Comparison of ENCODE assay signal across 11 mouse cellular contexts in genomic region chr14:40959586-40959985, GRCm38 (mm10). TPM values are rescaled to one million over a fixed set of nuclear protein-coding genes. Genes with fewer than 3 reads are reported as not detected.
DNase-seq lines count a peak whose midpoint lies in the region; ATAC-seq and TF ChIP-seq lines count a peak whose summit lies in the region.
"Had no signal": no experiment of that assay in that cellular context is flagged by ENCODE, and none has a peak within 500 bp of the region (broad histone marks: within the 10 kb centered on the region; RNA-seq: fewer than 3 reads in every experiment).

No protein-coding gene starts in this region.

- H3K4me3 ChIP-seq in hindbrain, embryonic 12.5 days, result no peak overlapping the region
- no peak overlapping the region for H3K4me3 ChIP-seq in hindbrain, embryonic 11.5 days (ENCODE audit: low read depth, low read length)
- H3K4me3 ChIP-seq in testis, adult 2 months (ENCODE audit: control insufficient read depth, low read depth, low read length), result no peak overlapping the region
- H3K4me3 ChIP-seq in intestine, embryonic 15.5 days (replicated peaks), result no peak overlapping the region
- H3K4me3 ChIP-seq in stomach, embryonic 16.5 days (replicated peaks; ENCODE audit: low read length), result no peak overlapping the region

- no peak for TF ChIP-seq CTCF in testis, adult 2 months (IDR thresholded peaks at IDR 0.05; ENCODE audit: control insufficient read depth, insufficient read depth, insufficient replicate concordance, low read depth, low read length)

- no peak for DNase-seq in hindbrain, embryonic 11.5 days (ENCODE audit: low spot score)
- DNase-seq in testis, postnatal 14 days (ENCODE audit: low spot score), result no peak
- no peak for DNase-seq in frontal cortex, postnatal 36 days (ENCODE audit: low spot score in 2 of 2)
- no peak for DNase-seq in thymus, adult 18-20 months
- DNase-seq: cerebellum, adult 2 months; retina, postnatal 1 day had no signal

- peak overlapping the region; percentile 98 for H3K27ac ChIP-seq in hindbrain, embryonic 12.5 days
- no peak overlapping the region for H3K27ac ChIP-seq in hindbrain, embryonic 11.5 days (ENCODE audit: low read depth, low read length)
- peak overlapping the region; percentile 32 for H3K27ac ChIP-seq in testis, adult 2 months (ENCODE audit: control insufficient read depth, insufficient read depth, low read depth, low read length)
- peak overlapping the region; percentile 76; the same call in 1 of the 2 replicates for H3K27ac ChIP-seq in intestine, embryonic 15.5 days
- peak overlapping the region; percentile 85 for H3K27ac ChIP-seq in stomach, embryonic 16.5 days (ENCODE audit: low read length)

- no peak overlapping the region for H3K9ac ChIP-seq in hindbrain, embryonic 12.5 days
- H3K9ac ChIP-seq in hindbrain, embryonic 11.5 days (ENCODE audit: low read depth, low read length), result no peak overlapping the region
- no peak overlapping the region for H3K9ac ChIP-seq in intestine, embryonic 15.5 days
- peak overlapping the region; percentile 16; the same call in 1 of the 2 replicates for H3K9ac ChIP-seq in stomach, embryonic 16.5 days (ENCODE audit: low read length)

- H3K9me3 ChIP-seq in hindbrain, embryonic 12.5 days (replicated peaks), result no peaks in the 10 kb centered on the region
- H3K9me3 ChIP-seq in hindbrain, embryonic 11.5 days (ENCODE audit: control insufficient read depth, low read length), result no peaks in the 10 kb centered on the region
- H3K9me3 ChIP-seq in intestine, embryonic 15.5 days, result no peaks in the 10 kb centered on the region
- H3K9me3 ChIP-seq in stomach, embryonic 16.5 days (replicated peaks; ENCODE audit: control insufficient read depth, low read length), result no peaks in the 10 kb centered on the region

- no peak for TF ChIP-seq POLR2A in testis, adult 2 months (IDR thresholded peaks at IDR 0.05; ENCODE audit: control insufficient read depth, low read depth, low read length)

- H3K36me3 ChIP-seq in hindbrain, embryonic 12.5 days, result no peaks in the 10 kb centered on the region
- no peaks in the 10 kb centered on the region for H3K36me3 ChIP-seq in hindbrain, embryonic 11.5 days (ENCODE audit: control insufficient read depth, insufficient read depth, low read length)
- no peaks in the 10 kb centered on the region for H3K36me3 ChIP-seq in testis, adult 2 months (ENCODE audit: control insufficient read depth, insufficient read depth, low read length)
- no peaks in the 10 kb centered on the region for H3K36me3 ChIP-seq in intestine, embryonic 15.5 days
- no peaks in the 10 kb centered on the region for H3K36me3 ChIP-seq in stomach, embryonic 16.5 days (ENCODE audit: control insufficient read depth, insufficient read depth, low read length)

- H3K4me2 ChIP-seq in hindbrain, embryonic 12.5 days (replicated peaks), result no peak overlapping the region
- no peak overlapping the region for H3K4me2 ChIP-seq in hindbrain, embryonic 11.5 days (replicated peaks; ENCODE audit: low read depth, low read length)
- H3K4me2 ChIP-seq in intestine, embryonic 15.5 days (replicated peaks), result peak overlapping the region; percentile 34; the same call in 1 of the 2 replicates
- peak overlapping the region; percentile 1; the same call in 1 of the 2 replicates for H3K4me2 ChIP-seq in stomach, embryonic 16.5 days (ENCODE audit: low read depth, low read length)

- WGBS in hindbrain, embryonic 12.5 days, result 45% methylated on average over 3 of the region's 3 CpGs
- WGBS in hindbrain, embryonic 11.5 days, result 56% methylated on average over 3 of the region's 3 CpGs
- WGBS in intestine, embryonic 15.5 days, result 32% methylated on average over 3 of the region's 3 CpGs
- WGBS in stomach, embryonic 16.5 days, result 42% methylated on average over 3 of the region's 3 CpGs

- peaks cover 82% of the 10 kb centered on the region for H3K4me1 ChIP-seq in hindbrain, embryonic 12.5 days
- H3K4me1 ChIP-seq in hindbrain, embryonic 11.5 days (replicated peaks; ENCODE audit: control insufficient read depth, insufficient read depth, low read length), result peaks cover 41% of the 10 kb centered on the region
- H3K4me1 ChIP-seq in testis, adult 2 months (ENCODE audit: control insufficient read depth, insufficient read depth, low read length), result peaks cover 2% of the 10 kb centered on the region; the same call in 1 of the 2 replicates
- peaks cover 73% of the 10 kb centered on the region for H3K4me1 ChIP-seq in intestine, embryonic 15.5 days (replicated peaks)
- peaks cover 87% of the 10 kb centered on the region for H3K4me1 ChIP-seq in stomach, embryonic 16.5 days (ENCODE audit: control insufficient read depth, insufficient read depth, low read length)

- no peak for ATAC-seq in hindbrain, embryonic 12.5 days (ENCODE audit: low FRiP score)
- ATAC-seq in hindbrain, embryonic 11.5 days (ENCODE audit: low FRiP score), result no peak
- no peak for ATAC-seq in intestine, embryonic 15.5 days
- no peak for ATAC-seq in stomach, embryonic 16.5 days (ENCODE audit: insufficient read depth, low FRiP score)

- H3K27me3 ChIP-seq in hindbrain, embryonic 12.5 days, result no peaks in the 10 kb centered on the region
- no peaks in the 10 kb centered on the region for H3K27me3 ChIP-seq in hindbrain, embryonic 11.5 days (ENCODE audit: control insufficient read depth, insufficient read depth, low read length)
- no peaks in the 10 kb centered on the region for H3K27me3 ChIP-seq in testis, adult 2 months (ENCODE audit: control insufficient read depth, insufficient read depth, low read length)
- no peaks in the 10 kb centered on the region for H3K27me3 ChIP-seq in intestine, embryonic 15.5 days (replicated peaks)
- no peaks in the 10 kb centered on the region for H3K27me3 ChIP-seq in stomach, embryonic 16.5 days (ENCODE audit: control insufficient read depth, insufficient read depth, low read length)
- H3K27me3 ChIP-seq: Patski had no signal

RNA-seq across cellular contexts. Expression of gene Tspan14, which starts 7.0 kb away (rescaled TPM):
- 84.3 and 95.0 TPM in 2 replicates for polyA plus RNA-seq in hindbrain, embryonic 12.5 days (2016; fragmentation: Nextera tagmentation; extraction: Ambion mirVana)
- polyA plus RNA-seq in hindbrain, embryonic 11.5 days (2014; fragmentation: Nextera tagmentation; extraction: Ambion mirVana), result 96.5 and 105 TPM in 2 replicates
- polyA plus RNA-seq in testis, adult 2 months (2012; rRNA removed), result 7.2 and 7.8 TPM in 2 replicates
- 56.8 and 61.0 TPM in 2 replicates for polyA plus RNA-seq in intestine, embryonic 15.5 days (2015; fragmentation: Nextera tagmentation; extraction: Ambion mirVana)
- 77.3 and 88.1 TPM in 2 replicates for polyA plus RNA-seq in stomach, embryonic 16.5 days (2015; fragmentation: Nextera tagmentation; extraction: Ambion mirVana)

RNA-seq across cellular contexts. Expression of gene Fam213a, which starts 54.0 kb away (rescaled TPM):
- polyA plus RNA-seq in hindbrain, embryonic 12.5 days (2016; fragmentation: Nextera tagmentation; extraction: Ambion mirVana), result 62.5 and 65.1 TPM in 2 replicates
- polyA plus RNA-seq in hindbrain, embryonic 11.5 days (2014; fragmentation: Nextera tagmentation; extraction: Ambion mirVana), result 54.9 and 65.8 TPM in 2 replicates
- polyA plus RNA-seq in testis, adult 2 months (2012; rRNA removed), result 41.1 and 45.1 TPM in 2 replicates
- 51.6 and 54.4 TPM in 2 replicates for polyA plus RNA-seq in intestine, embryonic 15.5 days (2015; fragmentation: Nextera tagmentation; extraction: Ambion mirVana)
- 42.4 and 45.1 TPM in 2 replicates for polyA plus RNA-seq in stomach, embryonic 16.5 days (2015; fragmentation: Nextera tagmentation; extraction: Ambion mirVana)

Comparison
In these comparisons a context has a peak if more than half of its experiments do, and no peak if none do; other contexts are left out.
1. H3K4me2 ChIP-seq: peak in intestine, embryonic 15.5 days (single experiment) and stomach, embryonic 16.5 days (single experiment); none in hindbrain, embryonic 12.5 days (single experiment) and hindbrain, embryonic 11.5 days (single experiment).